Mouse (Mus musculus) monocyte, adult 5-6 weeks (primary cell): Measurements from ENCODE around the gene Galp. TPM values are rescaled to one million over a fixed set of nuclear protein-coding genes. Genes with fewer than 3 reads are reported as not detected.
"Not testable (repeated sequence)": the region's sequence is repeated elsewhere in the genome, so short reads cannot be mapped to it uniquely, and the experiment has no call there.

Experiments used
- ATAC-seq: fragments of 153-309, 156-312 bp; replicated peaks from 2 replicates; pipeline ENCODE4 v1.8.0; 2017; ENCODE audit warnings: mild to moderate bottlenecking; ENCODE audit not compliant: low TSS enrichment, insufficient number of reproducible peaks, severe bottlenecking, poor library complexity, low FRiP score
- total RNA-seq: library from RNA; stranded (forward); fragments of 200-1000, 200-491, 200-594 nt; gene quantifications from 3 replicates; pipeline ENCODE4 v1.2.3, GENCODE M21; 2017

Gene Galp
- total RNA-seq, 1 experiment from 2014 or later = not detected

DNA sequence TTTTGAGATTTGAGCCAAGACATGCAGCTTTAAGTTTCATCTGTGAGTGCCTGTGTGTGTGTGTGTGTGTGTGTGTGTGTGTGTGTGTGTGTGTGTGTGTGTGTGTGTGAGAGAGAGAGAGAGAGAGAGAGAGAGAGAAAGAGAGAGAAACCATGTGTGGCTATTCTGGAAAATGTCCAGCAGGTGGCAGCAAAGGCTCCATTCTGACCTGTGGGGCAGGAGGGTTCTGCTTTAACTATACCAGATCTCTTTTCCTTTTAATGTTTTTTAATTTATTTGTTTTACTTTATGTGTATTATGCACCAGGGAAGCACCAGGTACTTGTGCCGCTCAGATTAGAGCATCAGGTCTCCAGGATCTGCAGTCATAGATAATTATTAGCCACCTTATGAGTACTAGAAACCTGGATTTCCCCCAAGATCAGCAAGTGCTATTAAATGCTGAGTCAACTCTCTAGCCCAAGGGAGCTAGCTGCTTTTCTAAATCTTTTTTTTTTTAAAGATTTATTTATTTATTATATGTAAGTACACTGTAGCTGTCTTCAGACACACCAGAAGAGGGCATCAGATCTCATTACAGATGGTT is 44.0 kb downstream of the Galp start:
- ATAC-seq = not testable (repeated sequence)

DNA sequence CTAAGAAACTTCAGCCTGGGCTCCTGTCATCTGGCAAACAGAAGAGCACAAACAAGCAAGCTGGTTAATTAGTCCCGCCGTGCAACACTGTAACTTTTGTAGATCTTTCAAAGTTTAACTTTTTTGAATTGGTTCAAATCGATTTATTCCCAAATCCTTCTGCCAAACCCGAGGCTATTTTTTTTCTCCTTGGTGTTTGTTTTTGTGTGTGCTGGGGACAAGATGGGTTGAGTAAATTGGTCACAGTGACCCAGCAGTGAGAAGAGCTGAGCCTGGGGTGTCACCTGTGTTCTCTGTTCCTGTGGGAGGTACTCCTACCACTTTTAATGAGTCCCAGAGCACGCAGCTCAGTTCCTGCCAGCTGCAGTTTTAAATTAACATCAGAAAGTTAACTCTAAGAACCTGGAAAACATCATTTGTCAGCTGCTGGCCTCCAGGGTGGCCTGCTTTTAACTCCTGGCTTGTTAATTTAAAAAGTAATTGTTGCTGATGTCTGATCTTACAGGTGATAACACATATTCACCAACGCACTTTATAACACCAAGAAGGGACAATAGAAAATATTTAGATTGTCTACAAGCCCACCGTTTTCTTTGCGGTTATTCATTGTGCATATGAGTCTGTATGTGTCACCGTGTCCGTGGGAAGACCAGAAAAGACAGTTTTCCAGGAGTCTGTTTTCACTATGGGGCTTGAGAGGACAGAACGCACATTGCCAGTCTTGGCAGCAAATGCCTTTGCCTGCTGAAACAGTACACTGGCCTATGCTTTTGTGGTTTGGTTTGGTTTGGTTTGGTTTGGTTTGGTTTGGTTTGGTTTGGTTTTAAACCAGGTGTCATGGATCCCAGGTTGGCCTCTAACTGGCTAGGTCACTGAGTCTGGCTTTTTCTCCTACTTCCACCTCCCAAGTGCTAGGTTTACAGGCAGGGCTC is 47.7 kb downstream of the Galp start:
- ATAC-seq = no peak

DNA sequence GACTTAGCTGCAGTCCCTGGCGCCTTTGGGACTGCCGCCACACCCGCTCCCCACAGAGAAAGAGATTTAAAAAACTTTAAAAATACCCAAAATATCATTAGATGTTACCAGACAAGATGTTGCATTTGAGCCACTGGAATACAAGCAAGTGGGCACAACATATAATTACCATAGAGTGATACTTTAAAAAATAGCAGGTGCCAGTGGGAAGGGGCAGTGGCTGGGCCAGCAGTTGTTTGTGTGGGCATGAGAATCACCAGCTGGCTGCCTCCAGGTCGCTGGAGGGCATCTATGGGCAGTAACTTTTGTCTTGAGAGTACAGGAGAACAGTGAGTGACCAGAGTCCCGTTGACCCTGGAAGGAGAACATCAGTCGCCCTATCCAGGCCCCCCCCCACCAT is 55.5 kb downstream of the Galp start, which contains the start of gene Epp13:
Gene Epp13 (plus strand): TSS at position 301 of the 400 bp plus-strand sequence.
- no peak for ATAC-seq

DNA sequence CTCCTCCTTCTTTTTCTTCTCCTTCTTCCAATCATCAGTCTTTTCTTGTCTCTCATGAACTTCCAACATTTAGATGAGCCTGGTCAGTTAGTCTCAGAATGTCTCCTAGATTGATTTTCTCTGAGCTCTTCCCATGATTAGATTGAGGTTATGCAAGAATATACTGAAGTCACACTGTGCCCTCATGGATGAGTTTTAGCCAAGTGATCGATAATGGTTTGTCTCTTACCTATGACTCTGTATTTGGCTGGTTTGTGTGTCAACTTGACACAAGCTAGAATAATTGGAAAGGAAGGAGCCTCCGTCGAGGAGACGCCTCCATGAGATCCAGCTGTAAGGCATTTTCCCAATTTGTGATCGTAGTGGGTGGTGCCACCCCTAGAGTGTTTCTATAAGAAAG is 57.6 kb downstream of the Galp start:
- ATAC-seq = no peak

DNA sequence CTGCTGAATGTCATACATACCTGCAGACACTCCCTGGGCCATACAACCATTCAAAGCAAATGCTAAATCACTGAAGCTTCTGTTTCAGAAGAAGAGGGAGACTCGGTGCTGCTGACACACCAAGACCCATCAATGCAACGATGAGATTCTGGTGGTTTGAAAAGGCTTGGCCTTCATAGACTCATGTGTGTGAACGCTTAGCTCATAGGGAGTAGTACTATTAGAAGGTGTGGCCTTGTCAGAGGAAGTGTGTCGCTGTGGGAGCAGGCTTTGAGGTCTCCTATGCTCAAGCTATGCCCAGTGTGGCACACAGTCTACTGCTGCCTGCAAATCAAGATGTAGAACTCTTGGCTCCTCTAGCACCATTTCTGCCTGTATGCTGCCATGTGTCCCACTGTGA is 60.5 kb downstream of the Galp start:
- ATAC-seq = no peak

DNA sequence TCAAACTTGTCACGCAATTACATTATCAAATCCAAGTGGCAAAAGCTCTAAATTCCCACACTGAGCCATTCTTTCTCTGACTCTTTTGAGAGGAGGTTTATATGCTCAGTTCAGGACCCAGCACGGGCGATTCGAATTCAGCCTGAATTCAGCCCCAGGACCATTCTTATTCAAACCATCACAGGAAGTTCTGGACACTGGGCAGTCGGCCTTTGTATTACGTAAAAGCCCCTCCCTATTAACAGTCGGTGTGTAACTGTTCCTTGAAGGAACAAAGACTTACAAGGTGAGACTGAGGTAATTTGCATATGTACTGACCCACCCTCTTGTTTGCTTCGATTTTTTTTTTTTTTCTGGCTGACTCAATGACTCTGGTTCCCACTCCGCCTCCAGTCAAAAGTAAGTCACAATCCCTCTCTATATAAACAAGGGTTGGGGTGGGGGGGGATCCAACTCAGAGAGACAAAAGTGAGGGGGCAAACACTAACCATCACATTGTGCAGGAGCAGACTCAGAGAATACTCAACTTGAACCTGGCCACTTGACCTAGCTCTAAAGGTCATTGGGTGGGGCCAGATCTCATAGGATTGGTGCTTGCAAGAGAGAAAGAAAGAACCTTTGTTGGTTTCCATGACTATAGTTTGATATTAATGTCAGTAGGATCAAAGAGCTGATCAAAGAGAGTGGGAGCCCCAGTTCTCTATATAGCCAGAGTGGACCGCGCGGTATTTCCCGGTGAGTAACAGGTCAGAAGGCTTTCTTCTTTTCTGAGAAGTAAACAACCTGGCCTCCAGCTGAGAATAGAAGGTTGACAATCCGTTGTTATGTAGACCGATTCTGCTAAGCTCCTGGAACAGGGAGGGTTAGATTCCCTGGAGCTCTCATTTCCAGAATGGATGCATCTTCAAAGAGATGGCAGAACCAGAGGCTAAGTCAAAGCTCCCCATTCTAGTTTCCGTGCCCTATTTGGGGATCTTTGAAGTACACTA is 61.6 kb downstream of the Galp start:
- no peak for ATAC-seq

DNA sequence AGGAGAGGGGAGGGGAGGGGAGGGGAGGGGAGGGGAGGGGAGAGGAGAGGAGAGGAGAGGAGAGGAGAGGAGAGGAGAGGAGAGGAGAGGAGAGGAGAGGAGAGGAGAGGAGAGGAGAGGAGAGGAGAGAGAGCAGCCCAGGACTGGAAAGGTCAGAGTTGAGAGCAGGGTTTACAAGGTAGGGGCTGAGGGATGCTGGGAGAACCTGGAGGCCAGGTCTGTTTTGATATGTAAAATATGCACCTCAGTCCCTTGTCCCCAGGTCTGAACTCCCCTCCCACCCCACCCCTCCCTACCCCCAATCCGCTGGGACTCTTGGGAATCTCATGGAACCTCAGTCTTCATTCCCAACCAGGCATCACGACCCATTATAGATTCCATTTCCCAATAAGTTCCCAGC is 63.1 kb downstream of the Galp start:
- ATAC-seq = not testable (repeated sequence)

DNA sequence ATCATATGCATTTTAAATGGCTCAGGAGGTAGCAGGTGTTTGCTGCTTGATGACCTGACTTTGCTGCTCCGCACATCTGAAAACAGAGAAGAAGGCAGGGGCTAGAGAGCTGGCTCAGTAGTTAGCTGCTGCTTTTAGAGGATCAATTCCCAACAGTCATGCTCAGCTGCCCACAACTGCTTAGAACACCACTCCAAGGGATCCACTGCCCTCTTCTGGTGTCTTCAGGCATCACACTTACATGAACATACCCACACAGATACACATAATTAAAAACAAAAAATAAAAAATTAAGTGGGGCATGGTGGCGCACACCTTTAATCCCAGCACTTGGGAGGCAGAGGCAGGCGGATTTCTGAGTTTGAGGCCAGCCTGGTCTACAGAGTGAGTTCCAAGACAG is 65.2 kb downstream of the Galp start:
- ATAC-seq = no peak

DNA sequence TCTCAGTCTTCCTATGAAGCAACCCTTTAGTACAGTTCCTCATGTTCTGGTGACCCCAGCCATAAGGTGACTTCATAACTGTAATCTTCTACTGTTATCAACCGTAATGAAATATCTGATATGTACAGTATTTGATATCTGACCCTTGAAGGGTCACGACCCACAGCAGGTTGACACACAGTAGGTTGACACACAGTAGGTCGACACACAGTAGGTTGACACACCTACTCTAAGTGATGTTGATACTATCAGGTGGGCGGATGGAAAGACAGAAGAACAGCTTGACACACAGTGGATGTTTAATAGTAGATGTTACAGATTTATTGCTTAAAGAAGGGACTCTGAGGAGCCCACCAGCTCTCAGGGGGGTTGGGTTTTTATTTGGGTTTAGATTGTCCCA is 66.1 kb downstream of the Galp start:
- no peak for ATAC-seq

DNA sequence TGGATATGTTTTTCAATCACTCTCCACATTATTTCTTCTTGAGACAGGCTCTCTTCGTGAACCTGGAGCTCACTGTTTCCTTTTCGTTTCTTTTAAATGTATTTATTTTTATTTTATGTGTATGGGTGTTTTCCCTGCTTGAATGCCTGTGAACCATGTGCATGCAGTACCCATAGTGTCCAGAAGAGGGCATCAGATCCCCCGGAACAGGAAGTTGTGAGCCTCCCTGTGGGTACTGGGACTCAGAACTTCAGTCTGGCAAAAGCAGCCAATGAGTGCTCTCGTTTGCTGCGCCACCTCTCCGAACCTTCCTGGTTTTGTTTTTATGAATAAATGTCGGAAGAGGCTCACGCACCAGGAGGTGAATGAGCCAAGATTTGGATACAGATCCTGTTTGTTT is 68.8 kb downstream of the Galp start:
- ATAC-seq = no peak

Other genes starting within 250 kb of the Galp start
- not detected in 3 replicates for gene Vmn1r65, start 186.1 kb upstream of the Galp start, total RNA-seq
- not detected in 3 replicates for gene Nlrp4c, start 151.9 kb upstream of the Galp start, total RNA-seq
- 33.9 to 36.8 TPM (median 34.7 TPM) in 3 replicates for gene Zfp787, start 41.1 kb upstream of the Galp start, total RNA-seq
- gene Zfp444, start 24.9 kb upstream of the Galp start, total RNA-seq = 12.1 to 33.4 TPM (median 16.7 TPM) in 3 replicates
- not detected in 3 replicates for gene Zscan5b, start 25.2 kb downstream of the Galp start, total RNA-seq
- not detected in 3 replicates for gene Epp13, start 55.6 kb downstream of the Galp start, total RNA-seq
- gene Zfp667, start 89.5 kb downstream of the Galp start, total RNA-seq = 1.3 to 5.0 TPM (median 2.3 TPM) in 3 replicates
- 1.3 to 1.9 TPM in 2 of 3 replicates, not detected in the other for gene Zfp583, start 134.2 kb downstream of the Galp start, total RNA-seq
- 0.19 TPM in 1 of 3 replicates, not detected in the others for gene Gm3854, start 146.7 kb downstream of the Galp start, total RNA-seq
- gene Zfp78, start 166.2 kb downstream of the Galp start, total RNA-seq = 1.6 to 5.6 TPM (median 2.9 TPM) in 3 replicates
- gene Zfp28, start 186.2 kb downstream of the Galp start, total RNA-seq = 1.6 to 3.7 TPM (median 2.9 TPM) in 3 replicates
- gene Smim17, start 201.6 kb downstream of the Galp start, total RNA-seq = not detected in 3 replicates
- gene Gm20715, start 213.2 kb downstream of the Galp start, total RNA-seq = not detected in 3 replicates
- not detected in 3 replicates for gene Olfr1344, start 241.6 kb downstream of the Galp start, total RNA-seq